Mouse (Mus musculus): ENCODE measurements at regions not wholly inside any gene's neighbourhood (a gene's known extent, or its start where the extent isn't known, plus 50 kb on each side); places are given as distances from the start of the nearest gene placed in this dataset.
A peak's percentile ranks its signal among the peaks of the same experiment; 100 is the strongest.

GRCm38 (mm10) chr5:95864252-95864651 lies 88.5 kb downstream of the E330014E10Rik start:
- no peak for DNase-seq (ENCODE audit: extremely low spot score)

GRCm38 (mm10) chr5:95864725-95865492 lies 89.1 kb downstream of the E330014E10Rik start:
- DNase-seq (ENCODE audit: extremely low spot score) = no peak

- no peak for DNase-seq (ENCODE audit: extremely low spot score)
Observed at GRCm38 (mm10) chr5:95865516-95865915, 89.7 kb downstream of the E330014E10Rik start.

- DNase-seq (ENCODE audit: extremely low spot score) = no peak
Observed at GRCm38 (mm10) chr5:95866848-95867495, 89.8 kb upstream of the Cxcl13 start.

- DNase-seq (ENCODE audit: extremely low spot score) = no peak
Observed at GRCm38 (mm10) chr5:95870336-95870845, 86.4 kb upstream of the Cxcl13 start.

- no peak for DNase-seq (ENCODE audit: extremely low spot score)
Observed at GRCm38 (mm10) chr5:95874969-95875368, 81.8 kb upstream of the Cxcl13 start.

- peak; percentile 37 for DNase-seq (ENCODE audit: extremely low spot score)
Observed at GRCm38 (mm10) chr5:95880914-95881313, 75.8 kb upstream of the Cxcl13 start.

Measured in embryo, embryonic 9.5 days (tissue).